Mouse (Mus musculus): ENCODE measurements around the gene Gm47841.
A peak's percentile ranks its signal among the peaks of the same experiment; 100 is the strongest.

Gm47841 gene

GRCm38 (mm10) chr15:101047194-101047555 is at the start of gene Gm47841:
Gm47841 (minus strand) TSS chr15:101047397.
- DNase-seq: no peak

- no peak for DNase-seq
Observed at GRCm38 (mm10) chr15:101095392-101095791, 48.2 kb upstream of the Gm47841 start.

- DNase-seq: no peak
Observed at GRCm38 (mm10) chr15:101094979-101095378, 47.8 kb upstream of the Gm47841 start.

- DNase-seq: no peak
Observed at GRCm38 (mm10) chr15:101093988-101094387, 46.8 kb upstream of the Gm47841 start.

GRCm38 (mm10) chr15:101092829-101093648 is 45.8 kb upstream of the Gm47841 start:
- DNase-seq: peak; percentile 66

- DNase-seq: no peak
Observed at GRCm38 (mm10) chr15:101092121-101092828, 45.1 kb upstream of the Gm47841 start.

GRCm38 (mm10) chr15:101091551-101091950 is 44.4 kb upstream of the Gm47841 start:
- DNase-seq: no peak

GRCm38 (mm10) chr15:101088291-101088690 is 41.1 kb upstream of the Gm47841 start:
- DNase-seq: no peak

- DNase-seq: no peak
Observed at GRCm38 (mm10) chr15:101086956-101087355, 39.8 kb upstream of the Gm47841 start.

GRCm38 (mm10) chr15:101086451-101086850 is 39.3 kb upstream of the Gm47841 start:
- DNase-seq: no peak

GRCm38 (mm10) chr15:101084499-101084898 is 37.3 kb upstream of the Gm47841 start:
- no peak for DNase-seq

- DNase-seq: no peak
Observed at GRCm38 (mm10) chr15:101082236-101082635, 35.0 kb upstream of the Gm47841 start.

GRCm38 (mm10) chr15:101081035-101081548 is 33.9 kb upstream of the Gm47841 start:
- no peak for DNase-seq

GRCm38 (mm10) chr15:101080031-101080520 is 32.9 kb upstream of the Gm47841 start:
- no peak for DNase-seq

GRCm38 (mm10) chr15:101078731-101079156 is 31.5 kb upstream of the Gm47841 start:
- peak; percentile 81 for DNase-seq

- DNase-seq: no peak
Observed at GRCm38 (mm10) chr15:101077813-101078730, 30.9 kb upstream of the Gm47841 start, which contains the start of gene Fignl2. Fignl2 (minus strand) TSS chr15:101078567.

GRCm38 (mm10) chr15:101077001-101077812 is 30.0 kb upstream of the Gm47841 start:
- DNase-seq: no peak

GRCm38 (mm10) chr15:101076071-101077000 is 29.1 kb upstream of the Gm47841 start:
- DNase-seq: no peak

GRCm38 (mm10) chr15:101075656-101076055 is 28.5 kb upstream of the Gm47841 start:
- no peak for DNase-seq

GRCm38 (mm10) chr15:101075150-101075549 is 28.0 kb upstream of the Gm47841 start:
- DNase-seq: no peak
